In the genomic region with DNA sequence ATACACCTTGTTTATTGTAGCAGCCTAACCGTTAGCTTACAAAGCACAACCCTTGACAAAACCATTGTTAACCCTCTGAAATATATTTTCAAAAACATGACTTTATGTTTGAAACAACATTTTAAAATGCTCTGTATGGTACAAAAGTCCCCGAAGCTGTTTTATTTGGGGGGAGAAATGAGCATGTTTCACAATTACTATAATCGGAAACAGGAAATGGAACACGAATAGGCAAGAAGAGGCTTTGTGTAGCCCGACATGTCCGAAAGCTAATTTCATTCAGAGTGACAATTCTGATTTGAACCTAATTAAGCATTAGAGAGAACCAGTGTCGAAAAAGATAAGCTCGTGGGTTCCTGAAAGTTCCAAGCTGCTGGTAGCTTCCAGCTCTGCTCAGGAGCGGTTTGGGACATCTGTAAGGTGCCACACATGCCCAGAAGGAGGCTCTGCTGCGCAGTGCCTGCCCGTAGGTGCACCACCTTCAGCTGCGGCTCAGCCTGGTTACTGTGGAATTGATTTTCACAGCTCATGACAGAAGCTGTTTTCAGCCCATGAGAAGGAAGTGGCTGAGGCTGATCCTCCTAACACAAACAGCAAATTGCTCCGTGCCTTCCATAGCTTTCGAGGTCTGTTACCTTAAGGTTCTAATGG, we compare ENCODE assay signal across 10 mouse cellular contexts. TPM values are rescaled to one million over a fixed set of nuclear protein-coding genes. Genes with fewer than 3 reads are reported as not detected.
A peak's percentile ranks its signal among the peaks of the same experiment; 100 is the strongest.
DNase-seq lines count a peak whose midpoint lies in the region; ATAC-seq and TF ChIP-seq lines count a peak whose summit lies in the region.
"Had no signal": no experiment of that assay in that cellular context is flagged by ENCODE, and none has a peak within 500 bp of the region (broad histone marks: within the 10 kb centered on the region; RNA-seq: fewer than 3 reads in every experiment).

No protein-coding gene starts in this region.

- H3K36me3 ChIP-seq in forebrain, embryonic 13.5 days (ENCODE audit: poor library complexity, severe bottlenecking): no peaks in the 10 kb centered on the region
- no peaks in the 10 kb centered on the region for H3K36me3 ChIP-seq in forebrain, embryonic 16.5 days (ENCODE audit: control insufficient read depth, insufficient read depth)
- no peaks in the 10 kb centered on the region for H3K36me3 ChIP-seq in midbrain, embryonic 15.5 days (replicated peaks)

- H3K9me3 ChIP-seq in forebrain, embryonic 13.5 days (replicated peaks): no peaks in the 10 kb centered on the region
- H3K9me3 ChIP-seq in forebrain, embryonic 16.5 days (ENCODE audit: control insufficient read depth, low read length): no peaks in the 10 kb centered on the region
- H3K9me3 ChIP-seq in midbrain, embryonic 15.5 days: no peaks in the 10 kb centered on the region

- peak; percentile 57; the same call in 1 of the 2 replicates for ATAC-seq in forebrain, embryonic 13.5 days
- ATAC-seq in forebrain, embryonic 16.5 days: no peak
- ATAC-seq in midbrain, embryonic 15.5 days (replicated peaks): peak; percentile 82
- no peak for ATAC-seq in erythroid progenitor cell, adult 5-6 weeks (replicated peaks; ENCODE audit: low FRiP score, poor library complexity, severe bottlenecking)
- ATAC-seq: CD4-positive, CD25-positive, alpha-beta regulatory T cell, adult 4 months had no signal

- H3K27ac ChIP-seq in forebrain, embryonic 13.5 days: no peak overlapping the region
- H3K27ac ChIP-seq in forebrain, embryonic 16.5 days (ENCODE audit: low read length): no peak overlapping the region
- H3K27ac ChIP-seq in layer of hippocampus, adult 2 months: no peak overlapping the region
- H3K27ac ChIP-seq in cortical plate, adult 2 months (ENCODE audit: insufficient read depth, low read length): no peak overlapping the region
- no peak overlapping the region; the same call in 1 of the 2 replicates for H3K27ac ChIP-seq in midbrain, embryonic 15.5 days

- WGBS in forebrain, embryonic 13.5 days: 63% methylated on average over 14 of the region's 14 CpGs
- WGBS in forebrain, embryonic 16.5 days: 54% methylated on average over 14 of the region's 14 CpGs
- WGBS in midbrain, embryonic 15.5 days: 63% methylated on average over 14 of the region's 14 CpGs

- H3K9ac ChIP-seq in forebrain, embryonic 13.5 days: no peak overlapping the region
- no peak overlapping the region for H3K9ac ChIP-seq in forebrain, embryonic 16.5 days (replicated peaks; ENCODE audit: low read depth, low read length)
- H3K9ac ChIP-seq in midbrain, embryonic 15.5 days: no peak overlapping the region

- H3K4me3 ChIP-seq in forebrain, embryonic 13.5 days: no peak overlapping the region
- H3K4me3 ChIP-seq in forebrain, embryonic 16.5 days (replicated peaks; ENCODE audit: low read length): no peak overlapping the region
- H3K4me3 ChIP-seq in layer of hippocampus, adult 2 months: 0 out of 2 replicates have a peak overlapping the region, but pooled peaks have one; percentile 29
- no peak overlapping the region for H3K4me3 ChIP-seq in cortical plate, adult 2 months (ENCODE audit: insufficient read depth, low read length)
- no peak overlapping the region for H3K4me3 ChIP-seq in midbrain, embryonic 15.5 days

- peak in 1 of 2 experiments; percentile 20 for DNase-seq in layer of hippocampus, adult 2 months (ENCODE audit: low spot score in 2 of 2)
- DNase-seq in layer of hippocampus, adult 18-20 months (ENCODE audit: low spot score in 2 of 2): no peak
- no peak for DNase-seq in thymus, adult 18-20 months
- DNase-seq: adrenal gland, postnatal 10 days had no signal

- no peaks in the 10 kb centered on the region for H3K4me1 ChIP-seq in forebrain, embryonic 13.5 days
- no peaks in the 10 kb centered on the region for H3K4me1 ChIP-seq in forebrain, embryonic 16.5 days (replicated peaks; ENCODE audit: control insufficient read depth, insufficient read depth, low read length)
- peaks cover 1% of the 10 kb centered on the region; the same call in 1 of the 2 replicates for H3K4me1 ChIP-seq in cortical plate, adult 2 months (ENCODE audit: control insufficient read depth, insufficient read depth, low read length)
- H3K4me1 ChIP-seq in midbrain, embryonic 15.5 days: peaks cover 4% of the 10 kb centered on the region; the same call in 1 of the 2 replicates

- peak; percentile 65 for TF ChIP-seq CTCF in layer of hippocampus, adult 2 months (conservative IDR thresholded peaks at IDR 0.05)
- TF ChIP-seq CTCF in cortical plate, adult 2 months (IDR thresholded peaks at IDR 0.05; ENCODE audit: extremely low read depth, insufficient read depth, low read length): peak; percentile 41; the same call in 1 of the 2 replicates

- no peaks in the 10 kb centered on the region for H3K27me3 ChIP-seq in forebrain, embryonic 13.5 days
- H3K27me3 ChIP-seq in forebrain, embryonic 16.5 days (replicated peaks; ENCODE audit: control insufficient read depth, insufficient read depth, low read length): no peaks in the 10 kb centered on the region
- no peaks in the 10 kb centered on the region for H3K27me3 ChIP-seq in midbrain, embryonic 15.5 days (replicated peaks)

- no peak for TF ChIP-seq POLR2A in cortical plate, adult 2 months (IDR thresholded peaks at IDR 0.05; ENCODE audit: extremely low read depth, insufficient read depth, low read length)

- no peak overlapping the region for H3K4me2 ChIP-seq in forebrain, embryonic 13.5 days
- H3K4me2 ChIP-seq in forebrain, embryonic 16.5 days (ENCODE audit: low read length): no peak overlapping the region
- H3K4me2 ChIP-seq in midbrain, embryonic 15.5 days: 0 out of 2 replicates have a peak overlapping the region, but pooled peaks have one; percentile 12

RNA-seq across cellular contexts. Expression of gene Gpc6, which starts 12.9 kb away (rescaled TPM):
- polyA plus RNA-seq in forebrain, embryonic 13.5 days (2015; fragmentation: Nextera tagmentation; extraction: Ambion mirVana): 20.0 and 24.9 TPM in 2 replicates
- polyA plus RNA-seq in forebrain, embryonic 16.5 days (2015; fragmentation: Nextera tagmentation; extraction: Ambion mirVana): 17.2 and 18.2 TPM in 2 replicates
- 10 to 100 TPM; 10.5 to 10.6 TPM for total RNA-seq in layer of hippocampus, adult 2 months (2021)
- 10 to 100 TPM in 1 of 2 experiments, 1 to 10 TPM in 1; 9.0 to 11.0 TPM for total RNA-seq in layer of hippocampus, adult 18-20 months (2021)
- 4.7 and 5.0 TPM in 2 replicates for polyA plus RNA-seq in cortical plate, adult 2 months (2012; rRNA removed)
- 20.5 and 21.1 TPM in 2 replicates for polyA plus RNA-seq in midbrain, embryonic 15.5 days (2015; fragmentation: Nextera tagmentation; extraction: Ambion mirVana)
- not detected in 2 replicates for total RNA-seq in erythroid progenitor cell, adult 5-6 weeks (2015; ENCODE audit: low replicate concordance)
- total RNA-seq in erythroid progenitor cell, adult 5-6 weeks (2017; ENCODE audit: low replicate concordance): not detected in 2 replicates

Comparison
In these comparisons a context has a peak if more than half of its experiments do, and no peak if none do; other contexts are left out.
1. ATAC-seq: peak in forebrain, embryonic 13.5 days (single experiment) and midbrain, embryonic 15.5 days (single experiment); none in forebrain, embryonic 16.5 days (single experiment) and erythroid progenitor cell, adult 5-6 weeks (single experiment).